Mouse (Mus musculus): Measurements from ENCODE around the gene Tcp11. TPM values are rescaled to one million over a fixed set of nuclear protein-coding genes. Genes with fewer than 3 reads are reported as not detected.

Tcp11 gene
- polyA plus RNA-seq, 1 experiment from 2014 or later = 0.49 TPM

DNA sequence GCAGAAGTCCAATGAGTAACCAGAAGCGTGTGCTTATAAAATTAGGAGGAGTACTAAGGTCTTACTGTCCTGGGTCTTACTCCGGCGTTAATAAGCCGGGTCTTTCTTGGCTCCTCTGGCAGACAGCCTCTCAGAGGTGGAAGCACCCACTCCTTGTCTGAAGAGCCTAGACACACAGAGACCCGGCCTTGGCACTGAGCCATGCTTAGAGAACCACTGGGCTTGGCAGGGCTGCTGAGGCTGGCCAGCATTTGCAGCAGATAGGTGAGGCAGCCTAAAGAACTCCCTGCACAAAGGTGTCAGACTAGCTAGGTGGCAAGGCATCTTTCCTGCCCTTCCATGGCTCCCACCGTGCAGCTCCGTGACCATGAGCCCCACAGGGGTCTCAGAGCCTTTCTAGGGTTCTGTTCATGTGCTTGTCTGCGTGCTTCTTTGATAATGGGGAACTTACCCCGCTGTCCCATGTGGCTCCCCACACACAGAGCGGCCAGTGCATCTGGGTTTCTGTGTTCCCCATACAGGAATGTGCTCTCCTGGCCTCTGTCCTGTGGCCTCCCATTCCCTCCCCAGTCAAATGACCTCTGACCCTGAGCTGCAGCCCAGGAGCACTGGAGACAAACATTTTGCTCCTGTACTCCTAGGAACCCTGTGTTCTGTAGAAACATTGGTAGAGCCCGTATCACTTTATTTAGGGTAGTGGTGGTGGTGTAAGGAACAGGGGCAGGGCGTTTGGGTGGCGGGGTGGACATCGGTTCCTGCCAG, 54.1 kb downstream of the Tcp11 start:
- Histone ChIP-seq H3K4me1 (peaks cover 79% of the 10 kb centered on the region), H3K36me3 (no peaks in the 10 kb centered on the region), H3K9me3 (no peaks in the 10 kb centered on the region), H3K4me2 (no peak overlapping the region), H3K27me3 (replicated peaks) (no peaks in the 10 kb centered on the region), H3K9ac (peak overlapping the region; percentile 59; the same call in 1 of the 2 replicates), H3K4me3 (no peak overlapping the region), H3K27ac (replicated peaks) (peak overlapping the region; percentile 65)
- no peak for ATAC-seq (ENCODE audit: extremely low read depth, insufficient number of reproducible peaks, low FRiP score, low TSS enrichment)
- WGBS = 64% methylated on average over 14 of the region's 14 CpGs

GRCm38 (mm10) chr17:28025541-28025961, 54.9 kb downstream of the Tcp11 start:
- H3K4me1 ChIP-seq = peaks cover 78% of the 10 kb centered on the region
- H3K4me2 ChIP-seq = no peak overlapping the region
- no peaks in the 10 kb centered on the region for H3K27me3 ChIP-seq (replicated peaks)
- no peak for ATAC-seq (ENCODE audit: extremely low read depth, insufficient number of reproducible peaks, low FRiP score, low TSS enrichment)
- H3K27ac ChIP-seq (replicated peaks) = peak overlapping the region; percentile 65
- WGBS = 55% methylated on average over 5 of the region's 5 CpGs
- H3K9me3 ChIP-seq = no peaks in the 10 kb centered on the region
- H3K4me3 ChIP-seq = no peak overlapping the region
- no peaks in the 10 kb centered on the region for H3K36me3 ChIP-seq
- peak overlapping the region; percentile 59 for H3K9ac ChIP-seq

GRCm38 (mm10) chr17:28022854-28023655, 57.4 kb downstream of the Tcp11 start:
- no peaks in the 10 kb centered on the region for H3K27me3 ChIP-seq (replicated peaks)
- peak overlapping the region; percentile 42 for H3K27ac ChIP-seq (replicated peaks)
- 81% methylated on average over 22 of the region's 22 CpGs for WGBS
- H3K4me3 ChIP-seq = no peak overlapping the region
- H3K4me2 ChIP-seq = no peak overlapping the region
- H3K9me3 ChIP-seq = no peaks in the 10 kb centered on the region
- H3K9ac ChIP-seq = peak overlapping the region; percentile 38; the same call in 1 of the 2 replicates
- peaks cover 86% of the 10 kb centered on the region for H3K4me1 ChIP-seq
- ATAC-seq (ENCODE audit: extremely low read depth, insufficient number of reproducible peaks, low FRiP score, low TSS enrichment) = no peak
- H3K36me3 ChIP-seq = no peaks in the 10 kb centered on the region

DNA sequence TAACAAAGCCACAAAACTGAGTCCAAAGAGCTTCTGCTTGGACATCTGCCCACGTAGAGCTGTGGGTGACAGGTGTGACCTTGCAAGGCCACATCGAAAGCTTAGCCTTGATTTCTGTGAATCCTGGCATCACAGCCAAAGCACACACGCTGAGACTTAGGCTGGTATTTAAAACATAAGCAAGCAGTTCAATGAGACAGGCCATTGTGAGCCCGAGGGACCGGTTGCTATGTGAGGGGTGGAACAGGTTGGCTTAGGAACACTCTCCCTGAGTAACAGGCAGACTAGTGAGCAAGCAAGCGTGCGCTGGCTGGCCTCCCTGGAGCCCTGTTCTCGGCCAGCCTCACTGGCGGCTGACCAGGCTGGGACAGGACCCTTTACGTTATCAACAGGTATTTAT, 58.5 kb downstream of the Tcp11 start:
- WGBS = 58% methylated on average over 10 of the region's 10 CpGs
- peak overlapping the region; percentile 42 for H3K27ac ChIP-seq (replicated peaks)
- no peak overlapping the region for H3K4me2 ChIP-seq
- no peak for ATAC-seq (ENCODE audit: extremely low read depth, insufficient number of reproducible peaks, low FRiP score, low TSS enrichment)
- H3K36me3 ChIP-seq = no peaks in the 10 kb centered on the region
- peaks cover 92% of the 10 kb centered on the region for H3K4me1 ChIP-seq
- no peaks in the 10 kb centered on the region for H3K27me3 ChIP-seq (replicated peaks)
- no peak overlapping the region for H3K4me3 ChIP-seq
- H3K9ac ChIP-seq = peak overlapping the region; percentile 38; the same call in 1 of the 2 replicates
- no peaks in the 10 kb centered on the region for H3K9me3 ChIP-seq

GRCm38 (mm10) chr17:28019785-28020696, 60.4 kb downstream of the Tcp11 start:
- Histone ChIP-seq H3K4me3 (no peak overlapping the region), H3K27ac (replicated peaks) (peak overlapping the region; percentile 37; the same call in 1 of the 2 replicates), H3K4me1 (peaks cover 90% of the 10 kb centered on the region), H3K4me2 (no peak overlapping the region), H3K27me3 (replicated peaks) (no peaks in the 10 kb centered on the region), H3K9me3 (no peaks in the 10 kb centered on the region), H3K36me3 (no peaks in the 10 kb centered on the region), H3K9ac (peak overlapping the region; percentile 56)
- WGBS = 60% methylated on average over 21 of the region's 21 CpGs
- ATAC-seq (ENCODE audit: extremely low read depth, insufficient number of reproducible peaks, low FRiP score, low TSS enrichment) = no peak

GRCm38 (mm10) chr17:28018776-28019175, 61.7 kb downstream of the Tcp11 start:
- Histone ChIP-seq H3K4me3 (no peak overlapping the region), H3K27me3 (replicated peaks) (no peaks in the 10 kb centered on the region), H3K27ac (replicated peaks) (no peak overlapping the region), H3K36me3 (no peaks in the 10 kb centered on the region), H3K9ac (peak overlapping the region; percentile 42), H3K4me2 (no peak overlapping the region), H3K4me1 (peaks cover 90% of the 10 kb centered on the region), H3K9me3 (no peaks in the 10 kb centered on the region)
- WGBS = 61% methylated on average over 11 of the region's 11 CpGs
- ATAC-seq (ENCODE audit: extremely low read depth, insufficient number of reproducible peaks, low FRiP score, low TSS enrichment) = no peak

GRCm38 (mm10) chr17:28018344-28018743, 62.1 kb downstream of the Tcp11 start:
- 66% methylated on average over 6 of the region's 6 CpGs for WGBS
- no peaks in the 10 kb centered on the region for H3K9me3 ChIP-seq
- peak overlapping the region; percentile 42; the same call in 1 of the 2 replicates for H3K9ac ChIP-seq
- H3K27ac ChIP-seq (replicated peaks) = no peak overlapping the region
- H3K4me1 ChIP-seq = peaks cover 93% of the 10 kb centered on the region
- no peak for ATAC-seq (ENCODE audit: extremely low read depth, insufficient number of reproducible peaks, low FRiP score, low TSS enrichment)
- no peak overlapping the region for H3K4me3 ChIP-seq
- no peaks in the 10 kb centered on the region for H3K27me3 ChIP-seq (replicated peaks)
- H3K36me3 ChIP-seq = no peaks in the 10 kb centered on the region
- H3K4me2 ChIP-seq = no peak overlapping the region

Other genes starting within 250 kb of the Tcp11 start
- 219 and 230 TPM in 2 replicates for gene Snrpc, start 242.5 kb downstream of the Tcp11 start, polyA plus RNA-seq (2015; fragmentation: Nextera tagmentation; extraction: Ambion mirVana)
- 3.1 TPM in 2 replicates for gene Uhrf1bp1, start 224.2 kb downstream of the Tcp11 start, polyA plus RNA-seq (2015; fragmentation: Nextera tagmentation; extraction: Ambion mirVana)
- gene Anks1, start 171.3 kb downstream of the Tcp11 start, polyA plus RNA-seq (2015; fragmentation: Nextera tagmentation; extraction: Ambion mirVana) = 7.7 and 8.2 TPM in 2 replicates
- gene Taf11, start 170.8 kb downstream of the Tcp11 start, polyA plus RNA-seq (2015; fragmentation: Nextera tagmentation; extraction: Ambion mirVana) = 44.1 and 46.1 TPM in 2 replicates
- 0.69 and 1.1 TPM in 2 replicates for gene Scube3, start 61.5 kb upstream of the Tcp11 start, polyA plus RNA-seq (2015; fragmentation: Nextera tagmentation; extraction: Ambion mirVana)
- gene Zfp523, start 96.5 kb upstream of the Tcp11 start, polyA plus RNA-seq (2015; fragmentation: Nextera tagmentation; extraction: Ambion mirVana) = 24.2 and 25.7 TPM in 2 replicates
- gene Def6, start 127.1 kb upstream of the Tcp11 start, polyA plus RNA-seq (2015; fragmentation: Nextera tagmentation; extraction: Ambion mirVana) = 3.0 and 3.3 TPM in 2 replicates
- gene Ppard, start 152.1 kb upstream of the Tcp11 start, polyA plus RNA-seq (2015; fragmentation: Nextera tagmentation; extraction: Ambion mirVana) = 1.1 and 1.5 TPM in 2 replicates
- gene Fance, start 232.9 kb upstream of the Tcp11 start, polyA plus RNA-seq (2015; fragmentation: Nextera tagmentation; extraction: Ambion mirVana) = 19.3 and 22.2 TPM in 2 replicates
- gene Rpl10a, start 247.8 kb upstream of the Tcp11 start, polyA plus RNA-seq (2015; fragmentation: Nextera tagmentation; extraction: Ambion mirVana) = 389 and 419 TPM in 2 replicates